Mouse (Mus musculus) neutrophil, adult 5-6 weeks (primary cell): ENCODE data around the gene Atp13a3. TPM values are rescaled to one million over a fixed set of nuclear protein-coding genes. Genes with fewer than 3 reads are reported as not detected.
"Not testable (repeated sequence)": the region's sequence is repeated elsewhere in the genome, so short reads cannot be mapped to it uniquely, and the experiment has no call there.

Experiments
- ATAC-seq: fragments of 151-379, 151-347 bp; 2 replicates; pipeline ENCODE4 v1.8.0; 2017; ENCODE audit warnings: mild to moderate bottlenecking, moderate TSS enrichment; ENCODE audit not compliant: insufficient number of reproducible peaks, poor library complexity, low FRiP score, severe bottlenecking; ENCODE audit errors: extremely low read depth
- total RNA-seq: library from RNA; stranded (forward); fragments of 200-1000 nt; gene quantifications from 2 replicates; pipeline ENCODE4 v1.2.3, GENCODE M21; 2017

Atp13a3 gene
- total RNA-seq, result 63.0 and 64.1 TPM in 2 replicates

- ATAC-seq, result no peak
These were observed at the start of gene Atp13a3 for GRCm38 (mm10) chr16:30405925-30406670. Gene Atp13a3, minus strand, starts transcription at chr16:30405975.

DNA sequence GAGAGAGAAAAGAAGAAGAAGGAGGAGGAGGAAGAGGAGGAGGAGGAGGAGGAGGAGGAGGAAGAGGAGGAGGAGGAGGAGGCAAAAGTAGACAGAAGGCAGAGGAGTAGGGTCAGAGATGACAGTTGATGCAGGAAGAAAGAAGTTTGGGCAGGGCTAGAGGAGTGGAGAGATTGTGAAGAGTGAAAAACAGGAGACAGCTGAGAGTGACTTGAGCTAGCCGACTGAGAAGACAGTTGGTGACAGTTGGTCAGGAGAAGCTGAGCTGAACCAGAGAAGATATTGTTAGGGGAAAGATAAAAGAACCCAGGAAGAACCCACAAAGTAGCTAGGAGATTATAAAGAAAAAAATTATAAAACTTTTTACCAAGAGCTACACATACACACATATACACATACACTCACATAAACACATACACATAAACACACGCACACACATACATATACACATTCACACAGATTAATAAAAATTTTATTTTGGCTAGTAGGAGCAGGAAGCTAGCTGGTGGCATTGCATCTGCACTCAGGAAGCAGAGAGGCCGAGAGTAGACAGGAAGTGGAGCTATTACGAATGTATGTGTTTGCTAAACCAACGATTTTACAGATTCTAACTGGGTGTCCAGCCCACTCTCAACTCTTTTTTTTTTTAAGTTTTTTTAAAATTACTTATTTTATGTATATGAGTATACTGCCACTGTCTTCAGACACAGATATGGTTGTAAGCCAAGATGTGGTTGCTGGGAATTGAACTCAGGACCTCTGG, 47.6 kb upstream of the Atp13a3 start:
- no peak for ATAC-seq

DNA sequence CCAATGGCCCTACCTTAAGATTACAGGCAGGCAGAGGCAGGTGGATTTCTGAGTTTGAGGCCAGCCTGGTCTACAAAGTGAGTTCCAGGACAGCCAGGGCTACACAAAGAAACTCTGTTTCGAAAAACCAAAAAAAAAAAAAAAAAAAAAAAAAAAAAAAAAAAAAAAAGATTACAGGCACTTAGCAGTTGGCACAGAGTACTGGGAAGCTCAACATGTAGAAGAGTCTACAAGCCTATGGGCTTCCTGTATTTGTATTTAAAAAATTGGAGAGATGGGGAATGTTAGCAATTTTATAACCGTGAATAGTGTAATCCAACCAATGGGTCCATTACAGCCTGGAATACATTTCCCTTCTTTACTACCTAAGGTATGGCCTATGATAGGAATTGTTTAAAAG, 45.4 kb upstream of the Atp13a3 start:
- ATAC-seq, result not testable (repeated sequence)

DNA sequence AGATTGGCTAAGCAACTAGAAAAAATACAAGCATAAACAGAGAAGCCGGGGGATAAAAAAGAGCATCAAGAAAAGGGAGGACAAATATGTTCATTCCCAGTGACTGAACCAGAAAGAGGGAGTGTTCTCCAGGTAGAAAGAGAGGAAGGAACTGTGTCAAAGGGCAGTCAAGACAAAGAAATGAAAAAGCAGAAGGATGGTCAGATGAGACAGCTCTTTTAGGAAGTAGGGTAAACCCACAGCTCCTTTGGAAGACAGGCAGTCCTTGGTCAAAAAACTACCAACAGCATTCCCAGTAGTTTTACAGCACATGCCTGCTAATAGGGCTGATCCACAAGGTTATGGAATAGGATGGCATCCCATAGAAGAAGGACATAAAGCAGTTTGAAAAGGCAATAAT, 43.2 kb upstream of the Atp13a3 start:
- ATAC-seq, result no peak

GRCm38 (mm10) chr16:30448169-30448568, 42.4 kb upstream of the Atp13a3 start:
- no peak for ATAC-seq

GRCm38 (mm10) chr16:30447642-30448041, 41.9 kb upstream of the Atp13a3 start:
- no peak for ATAC-seq

DNA sequence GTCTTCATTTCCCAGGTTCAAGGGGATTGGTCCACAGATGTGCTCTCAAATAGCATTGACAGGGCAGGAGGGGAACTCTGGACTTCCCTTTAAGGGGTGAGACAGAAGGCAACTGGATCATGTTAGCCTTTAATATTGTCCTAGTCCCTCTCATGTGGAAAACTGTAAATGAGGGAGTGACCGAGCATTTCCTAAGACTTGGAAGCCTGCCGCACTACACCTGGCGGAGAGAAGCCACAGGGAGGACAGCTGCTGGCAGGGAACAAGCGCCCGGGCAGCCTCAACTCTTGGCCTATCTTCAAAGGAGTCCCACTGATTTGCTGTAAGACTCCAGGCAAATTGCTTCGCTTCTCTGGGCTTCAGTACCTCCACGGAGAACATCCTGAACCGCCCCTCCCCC, 37.6 kb upstream of the Atp13a3 start:
- ATAC-seq, result no peak

GRCm38 (mm10) chr16:30442451-30442850, 36.7 kb upstream of the Atp13a3 start:
- ATAC-seq, result no peak

DNA sequence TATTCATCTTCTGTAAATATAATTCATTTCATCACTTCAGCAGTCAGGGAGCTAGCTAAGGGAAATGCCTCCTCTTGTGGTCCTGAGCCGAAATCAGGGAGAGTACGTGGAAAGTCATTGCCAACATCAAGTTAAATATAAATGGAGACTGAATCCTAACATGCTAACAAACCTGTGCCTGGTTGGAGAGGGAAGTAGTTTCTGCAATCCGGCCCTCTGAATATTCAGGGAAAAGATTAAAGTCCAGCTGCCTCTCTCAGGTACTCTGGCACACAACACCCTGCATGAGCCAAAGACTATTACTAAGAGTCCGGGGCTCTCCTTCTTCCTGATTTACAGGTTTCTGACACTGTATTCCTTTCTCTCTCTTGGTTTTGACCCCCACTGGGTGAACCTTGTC, 35.6 kb upstream of the Atp13a3 start:
- ATAC-seq, result no peak

DNA sequence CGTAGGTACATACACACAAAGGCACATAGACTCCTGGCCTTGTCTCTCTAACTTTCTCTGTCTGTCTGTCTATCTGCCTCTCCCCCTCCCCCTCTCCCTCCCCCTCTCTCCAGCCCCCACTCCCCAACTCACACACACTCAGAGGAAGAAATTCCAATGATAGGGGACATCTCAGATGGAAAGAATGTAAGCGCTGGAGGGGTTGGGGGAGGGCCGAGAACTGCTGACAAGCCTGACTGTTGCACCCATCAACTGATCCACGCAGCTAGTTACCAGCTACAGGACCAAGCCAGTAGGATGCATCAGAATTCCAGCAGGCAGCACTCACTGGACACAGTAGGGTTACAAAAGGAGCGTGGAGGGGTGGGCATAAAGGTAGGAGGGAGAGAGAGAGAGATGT, 34.1 kb upstream of the Atp13a3 start:
- ATAC-seq, result no peak

DNA sequence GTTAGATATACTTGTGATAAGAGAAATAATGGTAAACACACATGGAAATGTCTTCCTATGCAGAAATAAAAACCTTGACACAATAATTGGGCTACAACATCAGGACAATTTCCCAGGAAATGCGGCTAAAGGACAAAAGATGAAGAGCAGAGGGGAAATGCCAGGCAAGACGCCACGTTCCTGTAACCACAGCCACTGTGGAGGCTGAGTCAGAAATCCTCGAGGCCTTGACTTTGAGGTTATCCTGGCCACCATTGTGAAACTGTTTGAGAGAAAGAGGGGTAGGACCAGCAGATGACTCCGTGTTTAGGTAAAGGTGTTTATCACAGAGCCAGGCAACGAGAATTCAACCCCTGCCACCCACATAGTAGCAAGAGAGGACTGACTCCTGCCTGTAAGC, 33.6 kb upstream of the Atp13a3 start:
- no peak for ATAC-seq

DNA sequence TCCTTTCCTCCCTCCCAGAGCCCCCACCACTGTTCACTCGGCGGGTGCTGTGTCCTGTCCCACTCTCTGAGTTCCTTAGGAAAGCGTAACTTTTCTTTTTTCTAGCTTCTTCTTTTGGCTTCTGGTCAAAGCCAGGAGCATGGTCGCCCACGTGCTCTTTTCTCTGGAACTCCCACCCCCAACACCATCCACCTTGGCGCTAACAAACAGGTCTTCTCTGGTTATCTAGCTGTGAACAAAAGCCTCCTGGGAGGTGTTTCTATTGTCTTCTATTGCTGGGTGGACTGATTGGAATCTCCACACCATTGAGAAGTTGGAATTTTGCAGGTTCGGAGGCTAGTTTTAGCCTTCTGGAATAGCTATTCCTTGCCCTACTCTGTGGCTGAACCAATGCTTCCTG, 30.5 kb upstream of the Atp13a3 start:
- ATAC-seq, result no peak

DNA sequence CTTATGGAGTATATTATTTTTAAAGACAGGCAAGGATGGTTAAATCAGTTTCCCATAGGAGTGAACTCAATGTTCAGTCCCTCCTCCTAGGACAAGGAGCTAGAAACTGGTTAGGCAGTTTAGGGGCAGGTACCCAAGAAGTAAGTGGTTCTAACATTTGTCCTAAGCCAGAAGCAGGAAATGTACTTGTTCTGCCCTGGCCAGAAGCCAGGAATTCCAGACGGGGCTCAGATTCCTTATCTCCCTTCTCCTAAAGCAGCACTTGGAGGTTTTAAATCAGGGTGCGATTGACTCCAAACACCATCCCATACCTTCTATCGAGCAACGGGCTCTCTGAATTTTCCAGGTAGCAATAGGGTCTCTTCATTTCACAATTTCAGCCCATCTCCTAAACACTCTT, 29.6 kb upstream of the Atp13a3 start:
- no peak for ATAC-seq

GRCm38 (mm10) chr16:30433148-30433547, 27.4 kb upstream of the Atp13a3 start:
- no peak for ATAC-seq

DNA sequence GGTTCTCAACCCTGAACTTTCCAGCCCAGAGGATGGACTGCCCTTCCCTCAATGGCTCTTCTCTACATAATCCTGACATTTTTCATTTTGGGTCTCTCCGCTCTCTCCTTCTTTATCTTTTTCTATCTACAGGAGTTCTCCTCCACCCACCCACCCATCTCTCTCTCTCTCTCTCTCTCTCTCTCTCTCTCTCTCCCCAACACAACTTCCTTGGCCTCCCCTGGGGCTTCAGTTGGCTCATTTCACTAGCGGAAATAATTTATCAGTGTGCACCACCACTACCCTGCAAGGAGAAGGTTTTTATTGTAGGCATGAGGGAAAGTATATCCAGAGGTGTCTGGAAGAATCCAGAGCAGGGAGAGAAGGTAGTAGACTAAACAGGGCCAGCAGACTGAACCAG, 26.3 kb upstream of the Atp13a3 start:
- no peak for ATAC-seq

DNA sequence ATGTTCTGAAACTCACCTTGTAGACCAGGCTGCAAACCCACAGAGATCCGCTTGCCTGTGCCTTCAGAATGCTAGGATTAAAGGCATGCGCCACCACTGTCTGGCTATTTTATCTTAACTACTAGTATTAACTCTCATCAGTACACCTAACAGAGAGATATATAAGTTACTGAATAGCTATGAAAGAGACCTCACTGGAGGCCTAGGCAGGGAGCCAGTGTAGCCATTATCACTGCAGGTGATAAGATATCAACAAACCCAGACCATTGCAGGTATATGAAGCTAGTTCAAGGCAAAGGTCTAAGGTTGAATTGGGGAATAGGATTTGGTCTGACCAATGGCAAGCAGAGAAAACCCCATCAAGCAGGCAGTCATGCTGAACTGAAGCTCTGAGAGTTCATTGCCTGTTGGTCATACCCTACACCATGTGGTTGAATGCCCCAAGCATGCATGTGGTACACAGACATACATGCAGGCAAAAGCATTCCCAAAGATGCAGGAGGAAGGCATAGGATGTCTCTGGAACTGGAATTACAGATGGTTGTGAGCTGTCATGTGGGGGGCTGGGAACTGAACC, 24.8 kb upstream of the Atp13a3 start:
- no peak for ATAC-seq

DNA sequence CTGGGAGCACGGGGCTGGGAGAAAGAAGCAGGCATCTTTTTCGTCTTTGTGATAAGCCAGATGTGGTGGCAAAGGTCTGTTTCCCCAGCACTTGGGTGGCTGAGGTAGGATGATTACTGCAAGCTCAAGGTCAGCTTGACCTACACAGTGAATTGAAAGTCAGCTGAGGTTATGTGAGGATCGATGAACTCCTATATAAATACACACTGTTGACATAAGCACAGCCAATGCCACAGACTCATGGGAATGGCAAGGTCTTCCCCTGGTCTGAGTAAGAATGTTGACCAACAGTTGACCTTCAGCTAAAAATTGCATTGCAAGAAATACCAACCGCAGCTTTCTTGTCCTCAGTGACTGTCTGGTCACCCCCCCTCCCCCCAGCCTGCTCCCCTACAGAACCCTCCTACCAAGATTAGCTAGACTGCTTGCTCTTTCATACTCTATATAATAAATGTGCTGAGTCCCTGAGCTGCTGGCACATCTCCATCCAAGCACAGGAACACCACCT, 23.0 kb upstream of the Atp13a3 start:
- no peak for ATAC-seq

GRCm38 (mm10) chr16:30427466-30427865, 21.7 kb upstream of the Atp13a3 start:
- ATAC-seq, result no peak

DNA sequence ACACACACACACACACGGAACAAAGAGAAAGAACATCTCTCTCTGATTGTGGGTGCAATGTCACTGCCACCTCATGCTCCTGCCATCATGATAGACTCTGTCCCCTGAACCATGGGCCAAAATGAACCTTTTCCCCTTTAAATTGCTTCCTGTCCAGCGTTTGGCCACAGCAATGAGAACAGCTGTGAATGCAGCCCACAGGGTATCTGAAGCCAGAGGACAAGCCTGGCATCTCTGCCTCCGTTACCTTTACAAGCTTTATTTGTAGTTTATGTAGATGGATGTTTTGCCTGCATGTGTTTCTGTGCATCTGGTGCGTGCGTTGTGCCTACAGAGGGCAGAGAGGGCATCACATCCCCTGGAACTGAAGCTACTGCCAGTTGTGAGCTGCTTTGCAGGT, 21.2 kb upstream of the Atp13a3 start:
- ATAC-seq, result no peak

DNA sequence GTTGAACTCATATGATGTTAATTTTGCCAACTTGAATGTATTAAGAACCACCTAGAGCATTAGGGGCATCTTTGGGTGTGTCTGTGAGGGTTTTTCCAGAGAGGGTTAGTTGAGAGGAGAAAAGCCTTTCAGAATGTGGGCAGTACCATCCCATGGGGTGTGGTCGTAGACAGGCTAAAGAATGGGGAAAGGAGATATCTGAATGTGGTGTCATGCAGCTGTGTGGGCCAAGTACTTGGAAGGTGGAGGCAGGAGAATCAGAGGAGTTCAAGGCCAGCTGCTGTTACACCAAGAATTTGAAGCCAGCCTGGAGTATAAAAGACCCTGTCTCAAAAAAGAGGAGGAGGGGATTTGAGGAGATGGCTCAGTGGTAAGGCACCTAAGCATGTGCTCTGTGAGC, 20.2 kb upstream of the Atp13a3 start:
- ATAC-seq, result no peak
